Mouse (Mus musculus) adrenal gland, adult 2 months (tissue): ENCODE results near the gene Zfp526. TPM values are rescaled to one million over a fixed set of nuclear protein-coding genes. Genes with fewer than 3 reads are reported as not detected.

Experiments
- DNase-seq: peaks from one replicate; pipeline ENCODE4 v3.0.0; 2021
- polyA plus RNA-seq: library from polyadenylated mRNA; depleted of rRNA; stranded (reverse); fragments of >200 nt; gene quantifications from 2 replicates; pipeline ENCODE4 v1.2.3, GENCODE M21; 2012
- total RNA-seq, 2 experiments: library from RNA; stranded (reverse); gene quantifications; 2 replicates each; pipeline ENCODE4 v1.2.3; 2021

Zfp526 gene
- total and polyA plus RNA-seq, 3 experiments = 9.9 to 19.9 (median 10.4) TPM

DNA sequence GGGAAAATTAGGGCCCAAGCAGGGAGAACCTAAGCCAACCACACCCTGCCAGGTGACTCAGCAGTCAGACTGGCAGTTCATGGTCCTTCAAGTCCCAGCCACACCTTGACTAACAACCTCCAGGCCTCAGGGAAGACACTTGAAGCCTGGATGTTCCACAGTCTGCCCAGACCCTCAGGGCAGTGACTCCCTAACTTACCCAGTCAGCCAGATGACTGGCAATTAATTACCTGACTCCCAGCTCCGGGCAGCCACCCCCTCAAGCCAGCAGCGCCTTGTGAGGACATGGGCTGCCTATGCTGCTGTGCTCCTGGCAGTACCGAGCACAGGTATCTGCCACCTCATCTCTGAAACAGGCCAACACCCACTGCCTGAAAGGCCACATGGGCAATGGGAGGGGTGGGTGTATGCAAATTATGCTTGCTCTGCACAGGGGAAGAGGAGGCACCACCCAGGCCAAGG, 12.0 kb upstream of the Zfp526 start:
- DNase-seq = no peak

GRCm38 (mm10) chr7:25210482-25210881, 10.7 kb upstream of the Zfp526 start:
- DNase-seq = no peak

- no peak for DNase-seq
Observed at GRCm38 (mm10) chr7:25213099-25213498, 8.1 kb upstream of the Zfp526 start.

- no peak for DNase-seq
Observed at GRCm38 (mm10) chr7:25214172-25214571, 7.1 kb upstream of the Zfp526 start.

DNA sequence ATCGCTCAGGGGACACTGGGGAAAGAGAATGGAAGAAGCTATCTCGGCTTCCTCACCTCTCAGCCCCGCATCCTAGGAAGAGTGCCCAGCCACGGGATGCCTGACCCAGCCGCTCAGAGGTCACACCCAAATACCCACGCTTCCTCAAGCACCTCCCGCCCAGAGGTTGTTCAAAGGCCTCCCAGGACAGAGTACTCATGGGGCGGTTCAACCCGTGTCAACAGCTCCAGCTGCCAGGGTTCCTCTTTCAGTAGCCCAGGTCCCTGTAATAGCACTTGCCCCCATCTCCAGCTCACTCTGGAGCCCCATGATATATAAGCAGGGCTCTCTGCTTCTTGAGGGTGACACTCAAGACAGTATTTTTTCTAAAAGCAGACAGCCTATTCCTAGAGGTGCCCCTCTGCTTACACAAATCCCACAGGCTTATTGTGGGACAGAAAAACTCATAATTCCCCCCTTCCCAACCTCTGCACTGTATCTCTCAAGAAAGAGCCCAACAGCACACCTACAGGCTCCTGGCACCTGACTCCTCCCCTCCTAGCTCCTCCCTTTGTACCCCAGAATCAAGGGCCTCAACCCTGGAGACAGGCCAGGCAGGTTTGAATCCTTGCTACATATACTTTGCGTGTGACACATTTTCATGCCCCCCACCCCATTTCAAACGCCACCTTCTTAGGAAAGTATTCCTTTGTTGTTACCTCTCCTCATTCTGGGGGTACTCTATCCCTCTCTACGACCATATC, 3.4 kb upstream of the Zfp526 start:
- no peak for DNase-seq

DNA sequence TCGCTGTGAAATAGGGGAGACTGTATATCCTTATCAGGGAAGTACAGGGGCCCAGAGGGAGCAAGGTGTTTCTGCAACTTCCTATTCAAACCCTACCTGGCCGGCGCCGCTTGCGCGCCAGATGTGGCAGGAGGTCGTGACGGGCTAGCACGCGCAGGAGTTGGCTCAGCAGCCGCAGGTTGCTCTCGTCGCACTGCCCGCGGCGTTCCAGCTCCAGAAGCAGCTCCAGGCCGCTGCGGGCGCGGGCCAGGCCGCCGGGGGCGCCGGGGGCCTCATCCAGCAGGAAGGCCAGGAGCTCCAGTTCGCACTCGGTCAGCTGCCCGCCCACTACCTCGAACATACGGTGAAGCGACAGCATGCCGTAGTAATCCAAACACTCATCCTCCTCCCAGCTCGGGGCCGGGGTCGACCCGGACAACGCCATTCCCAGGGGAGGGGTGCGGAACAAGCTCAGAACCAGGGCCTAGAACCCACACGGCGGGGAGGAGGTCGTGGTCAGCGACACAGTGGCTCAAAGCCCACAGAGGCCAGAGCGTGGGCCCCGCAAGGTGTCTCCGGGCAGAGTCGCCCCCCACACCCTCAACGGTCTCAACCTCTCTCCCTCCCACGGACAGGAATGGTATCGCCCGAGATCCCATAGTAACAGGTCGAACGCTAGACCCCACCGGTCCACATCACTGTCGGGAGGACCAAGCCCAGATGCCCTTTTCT, 2.4 kb upstream of the Zfp526 start:
- DNase-seq = peak; percentile 69

- DNase-seq = no peak
Observed at GRCm38 (mm10) chr7:25219416-25219750, 1.8 kb upstream of the Zfp526 start.

DNA sequence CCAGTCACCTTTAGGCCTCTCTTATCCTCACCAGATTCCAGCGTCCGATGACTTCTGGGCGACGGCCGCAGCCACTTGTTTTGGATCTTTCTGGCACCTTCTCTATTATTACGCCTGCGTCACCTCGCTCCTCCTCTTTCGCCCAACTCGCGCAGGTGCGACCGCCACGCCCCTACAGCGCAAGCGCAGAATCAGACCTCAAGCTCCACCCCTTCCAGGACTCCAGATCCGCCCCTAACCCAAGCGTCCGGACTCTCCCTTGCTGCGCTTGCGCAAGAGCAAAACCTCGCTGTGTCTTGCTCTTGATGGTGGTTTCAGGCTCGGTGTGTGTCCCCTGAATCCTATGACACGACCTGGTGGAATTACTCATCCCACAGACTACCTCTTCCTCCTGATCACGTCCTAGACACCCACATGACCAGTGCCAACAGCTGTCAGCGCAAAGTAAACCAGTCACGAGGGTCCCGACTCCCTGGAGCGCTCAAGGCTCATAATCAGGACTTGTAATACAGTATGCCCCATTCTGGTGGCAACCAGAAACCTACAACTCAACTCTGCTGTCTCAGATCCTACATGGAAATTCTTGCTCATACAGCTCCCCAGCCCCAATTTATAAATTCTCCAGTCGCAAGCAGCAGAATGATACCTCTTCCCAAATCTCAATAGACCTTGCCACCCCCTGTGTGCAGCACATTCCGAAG, 1.3 kb upstream of the Zfp526 start:
- DNase-seq = peak; percentile 98

DNA sequence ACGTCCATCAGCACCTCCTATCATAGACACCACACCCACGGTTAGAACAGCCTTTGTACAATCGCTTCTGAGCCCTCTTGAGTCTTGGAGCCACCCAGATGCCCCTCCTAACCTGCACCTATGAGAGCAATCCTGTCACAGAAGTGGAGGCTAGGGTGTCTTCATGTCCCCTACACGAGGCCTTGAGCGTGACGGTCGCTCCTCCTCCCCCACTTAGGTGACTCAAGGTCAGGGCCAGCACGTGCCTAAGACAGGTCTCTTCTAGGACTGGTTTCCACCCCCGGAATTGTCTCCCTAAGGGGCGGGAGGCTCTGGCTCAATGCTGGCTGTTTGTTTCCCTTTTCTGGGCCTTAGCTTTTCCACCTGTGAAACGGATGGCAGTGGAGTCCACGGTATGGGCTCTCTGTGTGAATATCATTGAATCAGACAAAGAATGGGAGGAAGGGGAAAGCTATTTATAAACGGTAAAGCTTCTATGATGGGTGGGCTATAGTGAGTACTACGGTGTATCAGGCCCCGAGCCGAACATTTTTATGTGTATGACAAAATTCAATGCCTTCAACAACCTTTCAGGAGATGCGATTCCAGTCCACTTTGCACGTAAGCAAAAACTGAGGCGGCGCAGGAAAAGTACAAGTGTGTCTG, 646 bp upstream of the Zfp526 start, which contains the start of gene Dedd2:
TSS of gene Dedd2 (minus strand) at position 159 of the 645 bp plus-strand sequence.
- peak; percentile 68 for DNase-seq

DNA sequence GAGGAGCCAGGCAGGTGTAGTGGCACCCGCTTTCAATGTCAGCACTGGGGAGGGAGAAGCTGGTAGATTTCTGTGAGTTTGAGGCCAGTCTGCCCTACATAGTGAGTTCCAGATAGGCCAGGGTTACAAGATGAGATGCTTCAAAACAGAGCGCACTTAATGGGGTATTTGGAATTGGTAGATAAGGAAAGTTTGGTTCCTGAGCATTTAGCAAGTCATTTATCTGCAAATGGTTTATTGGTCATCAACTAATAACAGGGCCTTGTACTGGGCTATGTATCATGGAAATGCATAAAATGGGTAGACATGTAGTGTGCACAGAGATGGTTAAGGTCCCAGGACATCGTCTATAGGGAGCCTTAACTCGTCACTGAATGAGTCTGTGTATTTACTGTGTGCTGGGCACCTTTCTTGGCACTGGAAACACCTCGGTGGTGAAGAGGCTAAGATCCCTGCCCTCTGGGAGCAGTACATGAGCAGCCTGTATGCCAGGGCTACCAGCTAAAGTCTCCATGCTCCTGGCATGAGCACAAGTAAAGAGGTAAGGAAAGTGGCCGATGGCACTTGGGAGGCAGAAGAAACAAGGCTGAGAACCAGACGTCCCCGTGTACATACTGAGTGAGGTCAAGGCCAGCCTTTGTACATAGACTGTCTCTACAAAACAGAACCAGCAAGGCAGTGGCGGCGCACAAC, 1.2 kb downstream of the Zfp526 start:
- DNase-seq = no peak

DNA sequence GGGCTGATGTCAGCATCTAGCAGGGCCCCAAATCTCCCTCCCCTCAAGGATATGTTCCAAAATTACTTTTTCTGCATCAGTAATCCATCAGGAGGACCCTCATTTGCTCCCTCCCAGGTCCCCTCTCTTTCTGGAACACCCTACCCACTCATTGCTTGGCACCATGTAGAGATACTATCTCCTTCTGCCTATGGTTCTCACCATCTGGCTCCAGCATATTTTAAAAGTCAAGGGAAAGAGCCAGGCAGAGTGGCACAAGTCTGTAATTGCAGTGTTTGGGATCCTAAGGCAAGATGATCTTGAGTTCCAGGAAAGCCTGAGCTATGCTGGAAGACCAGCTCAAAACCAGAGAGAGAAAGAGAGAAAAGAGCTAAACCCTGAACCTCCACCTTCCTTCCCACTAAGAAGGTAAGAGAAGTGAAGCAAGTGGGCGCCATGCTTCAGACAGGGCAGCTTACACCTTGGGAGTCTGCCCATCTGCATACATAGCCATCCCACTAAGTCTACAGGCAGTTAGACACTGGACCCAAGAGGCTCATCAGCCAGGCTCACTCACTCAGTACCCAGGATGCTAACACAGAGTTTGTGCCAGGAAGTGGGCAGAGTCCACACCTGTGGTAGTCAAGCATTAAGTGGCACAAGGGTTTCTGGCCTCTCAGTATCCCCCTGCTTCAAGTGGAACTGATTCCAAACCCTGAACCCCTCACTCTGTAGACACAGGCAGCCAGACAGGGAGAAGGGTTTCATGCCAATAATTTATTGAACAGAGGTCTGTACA, 6.5 kb downstream of the Zfp526 start:
- no peak for DNase-seq

- no peak for DNase-seq
Observed at GRCm38 (mm10) chr7:25230690-25231285, 9.6 kb downstream of the Zfp526 start.

DNA sequence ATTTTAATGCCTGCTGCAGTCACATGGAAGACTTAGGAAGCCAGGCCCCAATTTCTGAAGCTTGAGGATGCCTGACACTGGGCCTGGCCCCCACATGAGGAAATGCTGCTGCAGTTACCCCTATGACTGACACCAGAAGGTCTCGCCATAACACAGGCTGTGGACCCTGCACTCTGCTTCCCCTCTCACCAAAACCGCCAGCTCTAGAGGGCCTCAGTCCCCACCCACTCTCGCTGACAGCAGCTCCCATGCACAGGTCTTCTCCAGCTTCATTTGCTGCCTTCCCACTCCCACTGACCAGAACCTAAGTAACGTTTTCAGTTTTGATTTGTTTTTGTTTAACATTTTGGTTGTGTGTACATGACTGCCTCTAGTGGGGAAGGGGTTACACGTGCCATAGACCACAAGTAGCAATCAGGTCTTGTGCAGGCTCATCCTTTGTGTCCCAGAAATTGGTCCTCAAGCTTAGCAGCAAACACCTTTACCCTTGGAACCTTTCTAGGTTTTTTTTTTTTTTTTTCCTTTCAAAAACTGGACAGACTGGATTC, 10.9 kb downstream of the Zfp526 start:
- DNase-seq = no peak

DNA sequence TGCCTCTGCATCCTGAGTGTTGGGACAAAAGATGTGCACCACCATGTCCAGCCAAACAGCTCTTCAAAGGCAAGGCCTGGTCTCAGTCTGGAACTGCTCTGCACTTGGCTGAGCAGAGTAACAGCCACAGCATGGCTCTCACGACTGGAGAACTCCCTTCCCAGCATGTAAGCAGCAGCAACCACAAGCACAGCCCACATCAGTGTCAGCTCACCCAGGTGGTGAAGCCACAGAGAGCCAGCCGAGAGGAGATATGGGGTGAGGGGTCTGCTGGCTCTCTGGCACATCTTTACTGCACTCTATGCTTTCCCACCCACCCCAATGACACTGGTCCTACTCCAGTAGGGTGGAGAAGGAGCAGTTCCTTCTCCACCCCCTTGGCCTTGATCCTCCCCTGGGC, 11.8 kb downstream of the Zfp526 start:
- no peak for DNase-seq

DNA sequence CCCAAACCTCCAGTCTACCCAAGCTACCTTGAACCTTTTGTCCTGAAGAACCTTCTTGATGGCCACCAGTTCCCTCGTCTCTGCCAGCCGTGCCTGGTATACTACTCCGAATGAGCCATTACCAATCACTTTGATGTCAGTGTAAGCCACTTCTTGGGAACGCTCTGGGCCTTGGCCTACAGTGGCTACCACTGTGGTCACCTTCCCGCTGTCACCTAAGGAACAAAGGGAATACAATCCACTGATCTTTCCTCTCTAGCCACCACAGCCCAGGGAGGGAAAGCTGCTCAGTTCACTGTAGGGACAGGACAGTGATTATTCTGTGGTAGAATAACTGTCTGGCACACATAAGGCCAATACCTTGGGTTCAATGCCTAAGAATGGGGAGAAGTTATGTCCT, 14.3 kb downstream of the Zfp526 start:
- no peak for DNase-seq

DNA sequence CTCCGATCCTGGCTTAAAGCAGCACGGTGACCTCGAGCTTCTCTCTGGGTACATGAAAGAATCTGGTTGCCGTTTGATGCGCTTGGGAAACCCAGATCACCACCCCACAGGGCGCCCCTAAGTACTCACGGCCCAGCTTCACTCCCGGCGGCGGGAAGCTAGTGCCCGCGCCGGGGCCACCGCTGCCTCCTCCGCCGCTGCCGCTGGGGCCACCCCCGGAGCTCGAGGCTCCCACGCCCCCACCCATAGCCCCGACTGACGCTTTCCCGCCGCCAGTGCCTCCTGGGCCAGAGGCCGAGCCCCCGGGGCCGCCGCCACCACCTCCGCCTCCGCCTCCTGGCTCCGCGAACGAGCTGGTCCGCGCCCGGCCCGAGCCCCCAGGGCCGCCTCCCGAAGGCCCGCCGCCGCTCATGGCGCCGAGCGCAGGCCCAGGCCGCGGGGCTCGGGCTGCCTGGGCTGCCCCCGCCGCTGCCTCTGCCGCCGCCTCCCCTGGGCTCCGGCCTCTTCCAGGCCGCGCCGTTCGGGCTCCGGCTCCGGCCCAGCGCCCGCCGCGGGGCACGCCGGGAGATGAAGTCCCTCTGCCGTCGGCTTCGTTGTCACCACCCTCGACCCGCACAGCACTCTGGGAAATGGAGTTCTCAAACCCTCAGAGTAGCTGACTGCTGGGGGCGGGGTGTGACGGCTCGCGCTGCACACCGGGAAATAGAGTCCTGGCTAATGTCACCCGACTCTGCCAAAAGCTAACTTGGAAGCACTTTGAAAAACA, 16.2 kb downstream of the Zfp526 start, which contains the start of gene Gsk3a:
TSS of gene Gsk3a (minus strand) at position 603 of the 766 bp plus-strand sequence.
- DNase-seq = peak; percentile 99

GRCm38 (mm10) chr7:25238015-25238706, 16.9 kb downstream of the Zfp526 start:
- DNase-seq = peak; percentile 95

DNA sequence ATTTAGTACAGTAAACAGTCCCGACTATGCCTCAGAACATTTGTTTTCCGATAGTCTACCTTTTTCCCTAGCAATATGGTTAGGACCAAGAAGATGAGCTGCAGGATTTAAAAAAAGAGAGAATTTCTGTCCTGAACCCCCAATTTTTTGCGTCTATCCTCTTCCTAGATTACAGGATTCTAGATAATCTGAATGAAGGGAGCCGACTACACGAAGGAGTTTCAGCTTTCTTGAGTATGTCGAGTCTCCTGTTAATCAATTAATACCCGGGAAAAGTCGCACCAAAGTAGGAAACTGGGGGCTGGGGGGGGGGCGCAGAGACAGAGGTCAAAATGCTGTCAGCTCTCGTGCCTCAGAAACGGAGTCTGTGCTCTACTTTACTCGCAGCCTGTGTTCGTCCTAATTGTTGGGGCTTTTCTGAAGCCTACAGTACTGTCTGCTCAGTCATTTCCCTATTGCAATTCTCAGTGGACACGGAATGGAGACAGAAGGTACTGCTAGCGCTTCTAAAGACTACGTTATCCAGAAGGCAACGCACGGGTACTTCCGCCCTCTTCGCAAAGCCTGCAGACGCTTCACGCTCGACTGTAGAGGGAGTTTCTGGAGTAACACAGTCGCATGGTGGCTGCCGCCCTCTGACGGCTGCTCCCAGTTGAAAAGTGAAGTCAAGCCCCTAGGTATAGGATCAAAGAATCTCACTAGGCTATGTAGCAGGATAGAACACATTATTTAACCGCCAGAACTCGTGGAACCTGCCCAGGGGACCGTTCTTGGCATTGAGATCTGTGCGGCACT, 17.8 kb downstream of the Zfp526 start:
- peak; percentile 87 for DNase-seq
